Mouse (Mus musculus): Measurements from ENCODE around the gene Igsf9. TPM values are rescaled to one million over a fixed set of nuclear protein-coding genes. Genes with fewer than 3 reads are reported as not detected.

Gene Igsf9
- polyA plus RNA-seq, 1 experiment from 2014 or later: 38.9 TPM

GRCm38 (mm10) chr1:172485821-172486220 is 4.2 kb downstream of the Igsf9 start:
- no peaks in the 10 kb centered on the region for H3K9me3 ChIP-seq (replicated peaks)
- no peaks in the 10 kb centered on the region for H3K36me3 ChIP-seq
- peaks cover 72% of the 10 kb centered on the region for H3K4me1 ChIP-seq
- 7% methylated on average over 6 of the region's 6 CpGs for WGBS
- H3K27ac ChIP-seq (replicated peaks): no peak overlapping the region
- peak overlapping the region; percentile 86 for H3K4me2 ChIP-seq
- peak overlapping the region; percentile 20; the same call in 1 of the 2 replicates for H3K9ac ChIP-seq (replicated peaks)
- ATAC-seq (ENCODE audit: low FRiP score): no peak
- peak overlapping the region; percentile 29 for H3K4me3 ChIP-seq (replicated peaks)
- no peaks in the 10 kb centered on the region for H3K27me3 ChIP-seq (replicated peaks)

- no peak for ATAC-seq (ENCODE audit: low FRiP score)
- 11% methylated on average over 4 of the region's 4 CpGs for WGBS
- no peaks in the 10 kb centered on the region for H3K9me3 ChIP-seq (replicated peaks)
- H3K4me2 ChIP-seq: peak overlapping the region; percentile 86
- no peaks in the 10 kb centered on the region for H3K27me3 ChIP-seq (replicated peaks)
- H3K27ac ChIP-seq (replicated peaks): no peak overlapping the region
- H3K36me3 ChIP-seq: 0 out of 2 replicates have a peak, but pooled peaks cover 2% of the 10 kb centered on the region
- H3K4me3 ChIP-seq (replicated peaks): peak overlapping the region; percentile 29
- peak overlapping the region; percentile 36 for H3K9ac ChIP-seq (replicated peaks)
- peaks cover 68% of the 10 kb centered on the region for H3K4me1 ChIP-seq
These were observed 4.6 kb downstream of the Igsf9 start for GRCm38 (mm10) chr1:172486236-172486635.

- Histone ChIP-seq H3K36me3 (0 out of 2 replicates have a peak, but pooled peaks cover 4% of the 10 kb centered on the region), H3K27me3 (replicated peaks) (no peaks in the 10 kb centered on the region), H3K4me3 (replicated peaks) (peak overlapping the region; percentile 29), H3K4me2 (peak overlapping the region; percentile 86), H3K27ac (replicated peaks) (no peak overlapping the region), H3K9ac (replicated peaks) (peak overlapping the region; percentile 36), H3K9me3 (replicated peaks) (no peaks in the 10 kb centered on the region), H3K4me1 (peaks cover 64% of the 10 kb centered on the region)
- 32% methylated on average over 5 of the region's 5 CpGs for WGBS
- no peak for ATAC-seq (ENCODE audit: low FRiP score)
These were observed 5.1 kb downstream of the Igsf9 start for GRCm38 (mm10) chr1:172486651-172487050.

- H3K36me3 ChIP-seq: 0 out of 2 replicates have a peak, but pooled peaks cover 9% of the 10 kb centered on the region
- no peaks in the 10 kb centered on the region for H3K27me3 ChIP-seq (replicated peaks)
- ATAC-seq (ENCODE audit: low FRiP score): no peak
- H3K9ac ChIP-seq (replicated peaks): no peak overlapping the region
- H3K9me3 ChIP-seq (replicated peaks): no peaks in the 10 kb centered on the region
- H3K4me1 ChIP-seq: peaks cover 56% of the 10 kb centered on the region
- H3K4me2 ChIP-seq: no peak overlapping the region
- H3K4me3 ChIP-seq (replicated peaks): no peak overlapping the region
- no peak overlapping the region for H3K27ac ChIP-seq (replicated peaks)
- 79% methylated on average over 4 of the region's 4 CpGs for WGBS
These were observed 6.3 kb downstream of the Igsf9 start for GRCm38 (mm10) chr1:172487859-172488258.

GRCm38 (mm10) chr1:172488831-172489230 is 7.2 kb downstream of the Igsf9 start:
- no peak overlapping the region for H3K27ac ChIP-seq (replicated peaks)
- H3K4me3 ChIP-seq (replicated peaks): no peak overlapping the region
- no peaks in the 10 kb centered on the region for H3K27me3 ChIP-seq (replicated peaks)
- H3K4me1 ChIP-seq: peaks cover 47% of the 10 kb centered on the region
- no peak overlapping the region for H3K9ac ChIP-seq (replicated peaks)
- H3K36me3 ChIP-seq: peaks cover 9% of the 10 kb centered on the region; the same call in 1 of the 2 replicates
- H3K9me3 ChIP-seq (replicated peaks): no peaks in the 10 kb centered on the region
- H3K4me2 ChIP-seq: no peak overlapping the region
- WGBS: 85% methylated on average over 7 of the region's 7 CpGs
- ATAC-seq (ENCODE audit: low FRiP score): no peak

DNA sequence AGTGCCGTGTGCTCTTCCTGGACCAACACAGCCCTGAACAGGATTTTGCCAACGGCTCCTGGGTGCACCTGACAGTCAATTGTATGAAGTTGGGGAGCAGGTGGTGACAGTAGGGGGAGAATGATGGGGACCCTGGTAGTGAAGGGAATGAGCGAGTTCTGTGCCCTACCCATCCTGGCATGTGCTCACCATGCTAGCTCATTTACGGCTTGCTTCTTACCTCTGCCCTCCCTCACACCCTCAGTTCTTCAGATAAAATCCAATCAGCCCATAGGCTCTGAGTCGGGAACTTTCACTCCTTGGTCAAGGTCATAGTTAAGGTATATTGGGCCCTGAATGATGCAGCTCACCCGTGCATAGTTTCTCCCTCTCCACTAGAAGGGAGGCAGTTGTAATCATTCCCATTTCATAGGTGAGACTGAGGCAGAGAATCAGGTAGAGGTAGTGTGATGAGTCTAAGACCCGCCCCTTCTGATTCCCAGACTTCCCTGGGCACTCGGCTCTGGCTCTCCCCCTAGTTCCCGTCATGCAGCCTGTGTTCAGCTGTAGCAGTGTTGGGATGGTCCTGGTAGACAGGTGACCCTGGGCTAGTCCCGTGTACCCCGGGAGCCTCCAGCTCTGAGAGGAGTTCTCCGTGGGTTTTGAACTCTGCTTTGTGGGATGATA is 8.1 kb downstream of the Igsf9 start:
- H3K9ac ChIP-seq (replicated peaks): no peak overlapping the region
- no peaks in the 10 kb centered on the region for H3K9me3 ChIP-seq (replicated peaks)
- peak overlapping the region; percentile 53 for H3K4me2 ChIP-seq
- H3K27ac ChIP-seq (replicated peaks): no peak overlapping the region
- peak; percentile 11; the same call in 1 of the 2 replicates for ATAC-seq (ENCODE audit: low FRiP score)
- H3K27me3 ChIP-seq (replicated peaks): no peaks in the 10 kb centered on the region
- H3K4me3 ChIP-seq (replicated peaks): no peak overlapping the region
- H3K4me1 ChIP-seq: peaks cover 38% of the 10 kb centered on the region
- H3K36me3 ChIP-seq: peaks cover 9% of the 10 kb centered on the region; the same call in 1 of the 2 replicates
- 59% methylated on average over 12 of the region's 12 CpGs for WGBS

- Histone ChIP-seq H3K4me2 (peak overlapping the region; percentile 53), H3K9me3 (replicated peaks) (no peaks in the 10 kb centered on the region), H3K36me3 (peaks cover 9% of the 10 kb centered on the region; the same call in 1 of the 2 replicates), H3K27me3 (replicated peaks) (no peaks in the 10 kb centered on the region), H3K4me1 (peaks cover 32% of the 10 kb centered on the region), H3K27ac (replicated peaks) (no peak overlapping the region), H3K9ac (replicated peaks) (no peak overlapping the region), H3K4me3 (replicated peaks) (0 out of 2 replicates have a peak overlapping the region, but pooled peaks have one; percentile 20)
- WGBS: 13% methylated on average over 10 of the region's 10 CpGs
- peak; percentile 56 for ATAC-seq (ENCODE audit: low FRiP score)
These were observed 8.7 kb downstream of the Igsf9 start for GRCm38 (mm10) chr1:172490261-172490661.

GRCm38 (mm10) chr1:172492047-172492446 is 10.5 kb downstream of the Igsf9 start:
- Histone ChIP-seq H3K27ac (replicated peaks) (no peak overlapping the region), H3K36me3 (peaks cover 18% of the 10 kb centered on the region)
- no peak for ATAC-seq (ENCODE audit: low FRiP score)

GRCm38 (mm10) chr1:172493516-172493915 is 11.9 kb downstream of the Igsf9 start:
- peaks cover 4% of the 10 kb centered on the region for H3K4me1 ChIP-seq
- H3K27ac ChIP-seq (replicated peaks): no peak overlapping the region
- 69% methylated on average over 6 of the region's 6 CpGs for WGBS
- peaks cover 14% of the 10 kb centered on the region; the same call in 1 of the 2 replicates for H3K27me3 ChIP-seq (replicated peaks)
- H3K4me2 ChIP-seq: no peak overlapping the region
- ATAC-seq (ENCODE audit: low FRiP score): no peak
- H3K4me3 ChIP-seq (replicated peaks): no peak overlapping the region
- H3K9me3 ChIP-seq (replicated peaks): no peaks in the 10 kb centered on the region
- H3K36me3 ChIP-seq: peaks cover 24% of the 10 kb centered on the region
- no peak overlapping the region for H3K9ac ChIP-seq (replicated peaks)

More at GRCm38 (mm10) chr1:172492047-172492446, 10.5 kb downstream of the Igsf9 start:
- Histone ChIP-seq H3K4me2 (no peak overlapping the region), H3K9ac (replicated peaks) (no peak overlapping the region), H3K9me3 (replicated peaks) (no peaks in the 10 kb centered on the region), H3K4me3 (replicated peaks) (no peak overlapping the region), H3K4me1 (peaks cover 14% of the 10 kb centered on the region), H3K27me3 (replicated peaks) (0 out of 2 replicates have a peak, but pooled peaks cover 4% of the 10 kb centered on the region)
- WGBS: 93% methylated on average over 8 of the region's 8 CpGs

DNA sequence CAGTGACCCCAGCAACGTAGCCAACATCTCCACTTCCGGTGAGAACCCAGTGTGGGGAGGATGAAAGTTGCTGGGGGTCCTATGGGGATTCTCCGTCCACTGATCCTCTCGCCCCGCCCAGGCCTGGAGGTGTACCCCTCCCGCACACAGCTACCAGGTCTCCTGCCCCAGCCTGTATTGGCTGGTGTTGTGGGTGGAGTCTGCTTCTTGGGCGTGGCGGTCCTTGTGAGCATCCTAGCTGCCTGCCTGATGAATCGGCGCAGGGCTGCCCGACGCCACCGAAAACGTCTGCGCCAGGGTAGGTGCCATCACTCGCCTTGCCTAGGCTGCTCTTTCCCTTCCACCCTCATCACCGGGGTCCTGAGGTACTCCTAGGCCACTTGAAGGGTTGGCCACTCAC is 14.4 kb downstream of the Igsf9 start:
- Histone ChIP-seq H3K4me1 (peaks cover 16% of the 10 kb centered on the region), H3K4me2 (no peak overlapping the region), H3K9me3 (replicated peaks) (no peaks in the 10 kb centered on the region), H3K27me3 (replicated peaks) (peaks cover 30% of the 10 kb centered on the region), H3K36me3 (peaks cover 27% of the 10 kb centered on the region), H3K4me3 (replicated peaks) (no peak overlapping the region), H3K27ac (replicated peaks) (no peak overlapping the region), H3K9ac (replicated peaks) (no peak overlapping the region)
- no peak for ATAC-seq (ENCODE audit: low FRiP score)
- WGBS: 86% methylated on average over 17 of the region's 17 CpGs

DNA sequence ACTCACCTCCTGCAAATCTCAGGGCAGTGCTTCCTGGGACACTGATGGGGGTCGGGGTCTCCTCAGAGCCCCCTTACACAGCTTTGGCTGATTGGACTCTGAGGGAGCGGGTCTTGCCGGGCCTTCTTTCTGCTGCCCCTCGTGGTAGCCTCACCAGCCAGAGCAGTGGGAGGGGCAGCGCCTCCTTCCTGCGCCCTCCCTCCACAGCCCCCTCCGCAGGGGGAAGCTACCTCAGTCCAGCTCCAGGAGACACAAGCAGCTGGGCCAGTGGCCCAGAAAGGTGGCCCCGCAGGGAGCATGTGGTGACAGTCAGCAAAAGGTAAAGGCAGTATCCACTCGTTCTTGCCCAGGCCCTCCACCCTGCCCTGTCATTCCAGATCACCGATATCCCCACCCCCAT is 15.8 kb downstream of the Igsf9 start:
- H3K27ac ChIP-seq (replicated peaks): no peak overlapping the region
- ATAC-seq (ENCODE audit: low FRiP score): no peak
- peaks cover 29% of the 10 kb centered on the region for H3K4me1 ChIP-seq
- no peak overlapping the region for H3K9ac ChIP-seq (replicated peaks)
- 86% methylated on average over 9 of the region's 10 CpGs for WGBS
- H3K4me2 ChIP-seq: no peak overlapping the region
- H3K36me3 ChIP-seq: peaks cover 18% of the 10 kb centered on the region
- no peak overlapping the region for H3K4me3 ChIP-seq (replicated peaks)
- peaks cover 37% of the 10 kb centered on the region for H3K27me3 ChIP-seq (replicated peaks)
- H3K9me3 ChIP-seq (replicated peaks): no peaks in the 10 kb centered on the region

Measured in neural tube, embryonic 15.5 days (tissue).